Mouse (Mus musculus) spleen, adult 2 months (tissue): ENCODE measurements around the gene Vwa3b.

Experiments
- CTCF ChIP-seq: fragments of 200-500 bp; IDR thresholded peaks from 2 replicates; pipeline ENCODE4 v1.5.1; 2011; ENCODE audit warnings: mild to moderate bottlenecking, inconsistent platforms; ENCODE audit not compliant: insufficient read depth, insufficient read length, insufficient replicate concordance; ENCODE audit errors: extremely low read depth
- POLR2A ChIP-seq: fragments of 200-500 bp; IDR thresholded peaks from 2 replicates; pipeline ENCODE4 v1.6.1; 2011; ENCODE audit warnings: low read depth, low read length, inconsistent platforms

GRCm38 (mm10) chr1:37005036-37005435, 21.4 kb upstream of the Vwa3b start:
- no peak for TF ChIP-seq CTCF
- no peak for TF ChIP-seq POLR2A
